Mouse (Mus musculus) stomach, embryonic 16.5 days (tissue): ENCODE results near the gene Cda. TPM values are rescaled to one million over a fixed set of nuclear protein-coding genes. Genes with fewer than 3 reads are reported as not detected.

Source experiments
- ATAC-seq: fragments of 200-750 bp; cut with Nextera tagmentation; 2 replicates; pipeline ENCODE4 v1.8.0; 2017; ENCODE audit warnings: moderate number of reproducible peaks, moderate TSS enrichment; ENCODE audit not compliant: insufficient read depth, low FRiP score
- H3K27ac ChIP-seq: fragments of 300-500 bp; sonication (generic); 2 replicates; pipeline ENCODE4 v1.5.1; 2014; ENCODE audit warnings: low read length
- H3K27me3 ChIP-seq: fragments of 300-500 bp; sonication (generic); 2 replicates; pipeline ENCODE4 v1.6.1; 2014; ENCODE audit warnings: low read length, control low read depth, mixed read lengths; ENCODE audit not compliant: control insufficient read depth, insufficient read depth
- H3K36me3 ChIP-seq: fragments of 300-500 bp; sonication (generic); 2 replicates; pipeline ENCODE4 v1.6.1; 2014; ENCODE audit warnings: low read length; ENCODE audit not compliant: control insufficient read depth, insufficient read depth
- H3K4me1 ChIP-seq: fragments of 300-500 bp; sonication (generic); 2 replicates; pipeline ENCODE4 v1.6.1; 2014; ENCODE audit warnings: low read length, control low read depth, mixed read lengths; ENCODE audit not compliant: control insufficient read depth, insufficient read depth
- H3K4me2 ChIP-seq: fragments of 300-500 bp; sonication (generic); 2 replicates; pipeline ENCODE4 v1.6.1; 2014; ENCODE audit warnings: low read depth, low read length, mixed read lengths
- H3K4me3 ChIP-seq: fragments of 300-500 bp; sonication (generic); replicated peaks from 2 replicates; pipeline ENCODE4 v1.5.1; 2014; ENCODE audit warnings: mild to moderate bottlenecking, low read length
- H3K9ac ChIP-seq: fragments of 300-500 bp; sonication (generic); 2 replicates; pipeline ENCODE4 v1.6.1; 2014; ENCODE audit warnings: low read length
- H3K9me3 ChIP-seq: fragments of 300-500 bp; sonication (generic); replicated peaks from 2 replicates; pipeline ENCODE4 v1.6.1; 2016; ENCODE audit warnings: low read length, control low read depth; ENCODE audit not compliant: control insufficient read depth
- WGBS: fragments of 180-500 bp; shearing (Covaris S2); extraction: QIAGEN DNeasy Blood & Tissue Kit; methylation state at CpG from one replicate; pipeline ENCODE4 v1.1.7; 2014; 5-methylcytosine and 5-hydroxymethylcytosine counted together
- polyA plus RNA-seq: library from polyadenylated mRNA; unstranded; fragments of >200 nt; fragmentation: Nextera tagmentation; extraction: Ambion mirVana; gene quantifications from 2 replicates; pipeline ENCODE4 v1.2.1, GENCODE M21; 2015

Cda gene
- polyA plus RNA-seq, 1 experiment from 2014 or later, result 14.9 TPM

GRCm38 (mm10) chr4:138321488-138321887, 46.3 kb downstream of the Cda start:
- ATAC-seq, result no peak
- H3K4me3 ChIP-seq, result no peak overlapping the region
- no peak overlapping the region for H3K4me2 ChIP-seq
- H3K36me3 ChIP-seq, result peaks cover 3% of the 10 kb centered on the region; the same call in 1 of the 2 replicates
- H3K9me3 ChIP-seq, result no peaks in the 10 kb centered on the region
- no peak overlapping the region for H3K9ac ChIP-seq
- 67% methylated on average over 7 of the region's 7 CpGs for WGBS
- peaks cover 13% of the 10 kb centered on the region; the same call in 1 of the 2 replicates for H3K4me1 ChIP-seq
- no peaks in the 10 kb centered on the region for H3K27me3 ChIP-seq
- H3K27ac ChIP-seq, result no peak overlapping the region

- Histone ChIP-seq H3K4me1 (0 out of 2 replicates have a peak, but pooled peaks cover 9% of the 10 kb centered on the region), H3K27ac (0 out of 2 replicates have a peak overlapping the region, but pooled peaks have one; percentile 16), H3K4me3 (no peak overlapping the region), H3K36me3 (peaks cover 6% of the 10 kb centered on the region; the same call in 1 of the 2 replicates), H3K4me2 (no peak overlapping the region), H3K27me3 (no peaks in the 10 kb centered on the region), H3K9me3 (no peaks in the 10 kb centered on the region), H3K9ac (no peak overlapping the region)
- 57% methylated on average over 11 of the region's 11 CpGs for WGBS
- no peak for ATAC-seq
Measured at GRCm38 (mm10) chr4:138320711-138321110, 47.1 kb downstream of the Cda start.

- Histone ChIP-seq H3K4me3 (no peak overlapping the region), H3K27me3 (no peaks in the 10 kb centered on the region), H3K9me3 (no peaks in the 10 kb centered on the region), H3K27ac (no peak overlapping the region), H3K4me1 (0 out of 2 replicates have a peak, but pooled peaks cover 9% of the 10 kb centered on the region), H3K36me3 (peaks cover 6% of the 10 kb centered on the region; the same call in 1 of the 2 replicates), H3K9ac (no peak overlapping the region), H3K4me2 (no peak overlapping the region)
- 32% methylated on average over 10 of the region's 10 CpGs for WGBS
- peak; percentile 41; the same call in 1 of the 2 replicates for ATAC-seq
Measured at GRCm38 (mm10) chr4:138319508-138319907, 48.3 kb downstream of the Cda start.

DNA sequence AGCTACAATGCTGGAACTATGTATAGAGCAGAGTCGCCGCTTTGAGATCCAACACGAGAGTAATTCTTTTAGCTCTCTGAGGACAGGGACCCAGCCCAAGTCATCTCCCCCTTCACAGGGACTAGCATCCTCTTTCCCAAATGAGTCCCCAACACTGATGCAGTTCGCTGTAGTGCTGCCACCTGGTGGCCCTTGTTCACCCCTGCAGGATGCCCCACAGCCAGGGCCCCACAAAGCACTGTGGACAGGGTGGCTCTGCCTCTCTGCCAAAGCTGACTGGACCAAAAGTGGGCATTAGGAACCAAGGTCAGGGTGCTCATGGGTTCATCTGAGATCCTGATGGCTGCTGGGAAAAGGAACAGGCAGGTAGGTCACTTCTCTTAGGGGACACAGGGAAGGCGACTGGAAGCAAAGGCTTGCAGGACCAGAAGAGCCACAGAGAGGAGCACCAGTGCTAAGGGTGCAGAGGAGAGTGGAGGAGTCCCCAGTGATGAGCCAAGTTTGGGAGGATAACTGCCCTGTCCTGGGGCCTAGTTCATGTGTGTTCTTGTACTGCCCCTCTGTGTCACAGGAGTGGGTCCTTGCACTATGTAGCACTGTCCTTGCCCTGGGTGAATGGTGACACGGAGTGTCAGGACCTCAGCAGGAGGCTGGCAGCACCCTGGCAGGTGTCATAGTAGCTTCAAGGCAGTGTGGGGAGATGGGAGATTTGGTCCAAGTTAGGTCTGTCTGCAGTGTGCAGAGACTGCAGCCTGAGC, 49.1 kb downstream of the Cda start:
- Histone ChIP-seq H3K27me3 (no peaks in the 10 kb centered on the region), H3K4me1 (0 out of 2 replicates have a peak, but pooled peaks cover 9% of the 10 kb centered on the region), H3K9me3 (no peaks in the 10 kb centered on the region), H3K9ac (no peak overlapping the region), H3K4me2 (no peak overlapping the region), H3K4me3 (no peak overlapping the region), H3K27ac (no peak overlapping the region), H3K36me3 (peaks cover 9% of the 10 kb centered on the region; the same call in 1 of the 2 replicates)
- no peak for ATAC-seq
- 60% methylated on average over 6 of the region's 6 CpGs for WGBS

DNA sequence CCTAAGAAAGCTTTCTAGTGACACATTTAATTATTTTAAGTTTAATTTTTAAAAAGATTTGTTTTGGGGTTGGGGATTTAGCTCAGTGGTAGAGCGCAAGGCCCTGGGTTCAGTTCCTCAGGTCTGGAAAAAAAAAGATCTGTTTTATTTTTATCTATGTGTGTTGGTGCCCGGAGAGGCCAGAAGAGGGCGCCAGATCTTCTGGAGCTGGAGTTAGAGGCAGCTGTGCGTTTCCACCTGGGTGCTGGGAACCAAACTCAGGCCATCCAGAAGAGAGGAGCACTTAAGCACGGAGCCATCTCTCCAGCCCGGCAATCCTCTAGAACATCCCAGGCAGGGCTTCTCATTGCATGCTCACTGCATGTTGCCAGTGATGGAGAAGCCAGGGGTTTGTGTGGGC, 51.4 kb downstream of the Cda start:
- WGBS, result 85% methylated on average over 6 of the region's 6 CpGs
- no peak overlapping the region for H3K27ac ChIP-seq
- H3K4me2 ChIP-seq, result no peak overlapping the region
- peaks cover 29% of the 10 kb centered on the region for H3K36me3 ChIP-seq
- H3K4me1 ChIP-seq, result no peaks in the 10 kb centered on the region
- no peak overlapping the region for H3K4me3 ChIP-seq
- no peak overlapping the region for H3K9ac ChIP-seq
- H3K9me3 ChIP-seq, result no peaks in the 10 kb centered on the region
- H3K27me3 ChIP-seq, result no peaks in the 10 kb centered on the region
- ATAC-seq, result no peak

DNA sequence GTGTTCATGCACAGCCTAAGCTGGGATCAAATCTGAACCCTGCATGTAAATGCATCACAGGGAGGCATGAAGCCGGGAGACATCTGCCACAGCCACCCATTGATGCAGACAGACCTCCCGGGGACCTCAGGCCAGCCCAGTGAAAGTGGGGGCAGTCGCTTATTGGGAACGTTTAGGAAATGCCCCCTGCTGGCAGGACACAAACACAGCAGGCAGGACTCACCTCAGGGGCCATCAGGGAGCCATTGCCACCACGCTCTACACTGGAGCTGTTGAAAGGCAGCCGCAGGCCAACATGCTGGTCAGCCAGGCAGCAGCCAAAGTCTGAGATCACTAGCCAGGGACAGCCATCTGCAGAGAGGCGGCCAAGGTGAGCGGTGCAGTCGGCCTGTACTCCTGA, 52.0 kb downstream of the Cda start:
- Histone ChIP-seq H3K4me1 (no peaks in the 10 kb centered on the region), H3K9me3 (no peaks in the 10 kb centered on the region), H3K9ac (no peak overlapping the region), H3K4me3 (no peak overlapping the region), H3K4me2 (no peak overlapping the region), H3K27ac (no peak overlapping the region), H3K27me3 (no peaks in the 10 kb centered on the region), H3K36me3 (peaks cover 33% of the 10 kb centered on the region)
- no peak for ATAC-seq
- WGBS, result 68% methylated on average over 9 of the region's 9 CpGs

GRCm38 (mm10) chr4:138313795-138314194, 54.0 kb downstream of the Cda start:
- WGBS, result 87% methylated on average over 4 of the region's 4 CpGs
- Histone ChIP-seq H3K4me1 (no peaks in the 10 kb centered on the region), H3K4me2 (no peak overlapping the region), H3K27ac (no peak overlapping the region), H3K4me3 (no peak overlapping the region), H3K36me3 (peaks cover 39% of the 10 kb centered on the region), H3K9ac (no peak overlapping the region), H3K9me3 (no peaks in the 10 kb centered on the region), H3K27me3 (no peaks in the 10 kb centered on the region)
- no peak for ATAC-seq

DNA sequence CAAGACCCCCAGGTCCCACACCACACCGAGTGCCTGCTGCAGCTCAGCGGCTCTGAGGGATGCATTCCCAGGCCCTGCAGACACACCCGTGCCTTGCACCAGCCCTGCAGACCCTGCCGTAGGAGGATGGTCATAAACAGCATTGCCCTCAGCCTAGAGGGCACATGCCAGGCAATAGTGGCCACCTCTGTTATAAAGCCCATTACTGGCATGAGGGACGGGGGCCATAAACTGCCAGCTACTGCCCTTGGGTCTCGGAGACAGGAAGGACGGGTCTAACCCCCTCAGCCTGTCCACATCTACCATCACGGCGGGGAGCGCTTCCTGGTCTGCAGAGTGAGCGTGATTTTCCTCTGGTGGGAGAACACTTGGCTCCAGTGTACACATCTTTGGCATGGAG, 54.8 kb downstream of the Cda start:
- Histone ChIP-seq H3K4me3 (no peak overlapping the region), H3K27ac (no peak overlapping the region), H3K36me3 (peaks cover 39% of the 10 kb centered on the region), H3K9ac (no peak overlapping the region), H3K9me3 (no peaks in the 10 kb centered on the region), H3K27me3 (no peaks in the 10 kb centered on the region), H3K4me2 (no peak overlapping the region), H3K4me1 (no peaks in the 10 kb centered on the region)
- ATAC-seq, result no peak
- 89% methylated on average over 11 of the region's 11 CpGs for WGBS

DNA sequence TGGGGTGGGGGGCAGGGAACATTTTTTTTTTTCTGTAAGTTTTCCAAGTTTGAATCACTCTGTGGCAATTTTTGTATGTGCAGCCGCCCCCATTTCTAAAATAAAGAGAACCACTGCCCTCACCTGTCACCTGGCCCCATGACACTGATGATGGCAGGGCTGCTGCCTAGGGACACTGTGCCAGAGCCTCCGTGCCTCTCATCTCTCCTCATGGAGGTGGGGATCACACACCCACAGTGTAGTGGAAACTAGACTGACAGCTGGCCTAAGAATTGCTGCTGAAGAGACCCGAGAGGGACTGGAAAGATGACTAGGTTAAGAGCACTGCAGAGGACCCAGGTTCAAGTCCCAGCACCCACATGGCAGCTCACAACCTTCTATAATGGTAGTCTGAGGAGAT, 55.7 kb downstream of the Cda start:
- H3K36me3 ChIP-seq, result peaks cover 41% of the 10 kb centered on the region
- H3K4me2 ChIP-seq, result no peak overlapping the region
- no peak overlapping the region for H3K9ac ChIP-seq
- WGBS, result 90% methylated on average over 3 of the region's 3 CpGs
- H3K9me3 ChIP-seq, result no peaks in the 10 kb centered on the region
- H3K4me3 ChIP-seq, result no peak overlapping the region
- no peak for ATAC-seq
- H3K4me1 ChIP-seq, result peaks cover 3% of the 10 kb centered on the region; the same call in 1 of the 2 replicates
- H3K27me3 ChIP-seq, result no peaks in the 10 kb centered on the region
- H3K27ac ChIP-seq, result no peak overlapping the region
